Mouse (Mus musculus) ES-Bruce4 (cell line): Measurements from ENCODE around the gene Hpd. TPM values are rescaled to one million over a fixed set of nuclear protein-coding genes. Genes with fewer than 3 reads are reported as not detected.

ENCODE experiments used
- H3K27ac ChIP-seq: 2 replicates; pipeline ENCODE4 v1.5.1; 2012; ENCODE audit warnings: low read length, inconsistent platforms; ENCODE audit not compliant: insufficient read depth
- H3K27me3 ChIP-seq: 2 replicates; pipeline ENCODE4 v1.6.1; 2012; ENCODE audit warnings: mild to moderate bottlenecking, low read length, inconsistent platforms; ENCODE audit not compliant: control insufficient read depth, poor library complexity, insufficient read depth, severe bottlenecking
- H3K36me3 ChIP-seq: 2 replicates; pipeline ENCODE4 v1.6.1; 2012; ENCODE audit warnings: inconsistent platforms, mild to moderate bottlenecking, low read length, moderate library complexity; ENCODE audit not compliant: control insufficient read depth, poor library complexity, insufficient read depth, severe bottlenecking
- H3K4me1 ChIP-seq: one replicate; pipeline ENCODE4 v1.8.1; 2011; ENCODE audit warnings: low read length; ENCODE audit not compliant: control insufficient read depth, insufficient read depth
- H3K4me3 ChIP-seq: 2 replicates; pipeline ENCODE4 v1.5.1; 2011; ENCODE audit warnings: low read depth, mild to moderate bottlenecking, low read length
- H3K9ac ChIP-seq: 2 replicates; pipeline ENCODE4 v1.6.1; 2012; ENCODE audit warnings: low read depth, mild to moderate bottlenecking, inconsistent platforms; ENCODE audit not compliant: poor library complexity, severe bottlenecking
- H3K9me3 ChIP-seq: replicated peaks from 2 replicates; pipeline ENCODE4 v1.6.1; 2012; ENCODE audit warnings: mild to moderate bottlenecking, low read length, inconsistent platforms; ENCODE audit not compliant: control insufficient read depth, poor library complexity, insufficient read depth, severe bottlenecking
- CTCF ChIP-seq: IDR thresholded peaks from one replicate; pipeline ENCODE4 v1.8.1; 2011; ENCODE audit warnings: low read depth, low read length
- EP300 ChIP-seq: IDR thresholded peaks from 2 replicates; pipeline ENCODE4 v1.6.1; 2011; ENCODE audit warnings: low read depth, low read length; ENCODE audit not compliant: insufficient read depth
- POLR2A ChIP-seq: IDR thresholded peaks from one replicate; pipeline ENCODE4 v1.8.1; 2011; ENCODE audit warnings: low read length; ENCODE audit not compliant: insufficient read depth
- polyA plus RNA-seq: library from polyadenylated mRNA; stranded (reverse); fragments of >200 nt; gene quantifications from 2 replicates; pipeline ENCODE4 v1.2.4, GENCODE M21; 2011; ENCODE audit warnings: low read depth; ENCODE audit not compliant: missing spikeins, insufficient read depth, insufficient read length

Hpd gene
- polyA plus RNA-seq, 1 experiment: not detected

DNA sequence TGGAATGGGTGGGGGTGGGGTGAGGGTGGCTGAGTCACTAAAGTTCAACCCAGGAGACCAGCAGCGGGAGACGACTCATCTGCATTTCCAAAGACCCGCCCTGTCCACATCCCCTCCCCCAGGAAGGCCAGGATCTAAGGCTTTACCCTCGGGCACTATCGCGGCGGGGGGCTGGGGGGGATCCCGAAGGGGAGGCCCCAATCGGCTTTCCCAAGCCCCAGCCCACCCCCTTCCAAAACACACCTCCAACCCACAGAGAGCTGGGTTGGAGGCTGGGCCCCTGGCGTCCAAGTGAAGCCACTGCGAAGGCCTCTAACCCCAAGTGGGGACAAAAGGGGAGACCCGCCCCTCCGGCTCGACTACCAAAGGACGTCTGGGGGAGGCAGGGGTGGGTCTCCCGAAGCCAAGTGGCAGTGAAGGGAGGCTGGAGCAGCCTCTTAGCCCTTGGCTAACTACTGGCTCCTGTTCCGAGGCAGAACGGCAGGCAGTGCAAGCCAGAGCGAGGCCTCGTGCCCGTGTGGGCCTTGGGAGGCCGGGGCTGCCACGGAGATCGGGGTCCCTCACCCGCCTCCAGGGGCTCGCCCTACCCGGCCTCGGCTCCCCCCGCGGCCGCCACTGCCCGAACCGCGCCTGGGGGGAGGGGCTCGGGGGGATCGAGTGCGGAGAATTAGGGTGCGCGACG lies 44.2 kb downstream of the Hpd start:
- Histone ChIP-seq H3K9me3 (no peaks in the 10 kb centered on the region), H3K36me3 (no peaks in the 10 kb centered on the region), H3K9ac (peak overlapping the region; percentile 95), H3K27ac (peak overlapping the region; percentile 99), H3K4me3 (peak overlapping the region; percentile 56), H3K4me1 (peaks cover 1% of the 10 kb centered on the region), H3K27me3 (no peaks in the 10 kb centered on the region)
- TF ChIP-seq EP300 (peak; percentile 98), CTCF (no peak), POLR2A (peak; percentile 76)

DNA sequence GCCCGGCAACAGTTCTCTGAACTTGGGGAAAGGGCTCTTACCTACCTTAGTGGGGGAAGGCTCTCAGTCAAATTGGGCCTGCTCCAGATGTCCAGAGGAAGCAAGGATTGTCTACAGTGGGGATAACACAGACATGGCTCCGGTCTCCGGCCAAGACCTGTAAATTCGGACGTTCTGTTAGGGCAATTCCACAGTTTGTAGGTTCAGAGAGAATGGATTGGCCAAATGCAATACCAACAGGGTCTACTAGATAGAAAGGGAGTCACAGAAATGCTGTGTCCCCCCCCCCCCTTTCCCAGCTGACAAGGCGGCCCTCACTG lies 44.7 kb downstream of the Hpd start:
- Histone ChIP-seq H3K27me3 (no peaks in the 10 kb centered on the region), H3K36me3 (no peaks in the 10 kb centered on the region), H3K9ac (peak overlapping the region; percentile 82; the same call in 1 of the 2 replicates), H3K4me1 (peaks cover 1% of the 10 kb centered on the region), H3K4me3 (peak overlapping the region; percentile 59), H3K27ac (peak overlapping the region; percentile 99), H3K9me3 (no peaks in the 10 kb centered on the region)
- TF ChIP-seq EP300: no peak

DNA sequence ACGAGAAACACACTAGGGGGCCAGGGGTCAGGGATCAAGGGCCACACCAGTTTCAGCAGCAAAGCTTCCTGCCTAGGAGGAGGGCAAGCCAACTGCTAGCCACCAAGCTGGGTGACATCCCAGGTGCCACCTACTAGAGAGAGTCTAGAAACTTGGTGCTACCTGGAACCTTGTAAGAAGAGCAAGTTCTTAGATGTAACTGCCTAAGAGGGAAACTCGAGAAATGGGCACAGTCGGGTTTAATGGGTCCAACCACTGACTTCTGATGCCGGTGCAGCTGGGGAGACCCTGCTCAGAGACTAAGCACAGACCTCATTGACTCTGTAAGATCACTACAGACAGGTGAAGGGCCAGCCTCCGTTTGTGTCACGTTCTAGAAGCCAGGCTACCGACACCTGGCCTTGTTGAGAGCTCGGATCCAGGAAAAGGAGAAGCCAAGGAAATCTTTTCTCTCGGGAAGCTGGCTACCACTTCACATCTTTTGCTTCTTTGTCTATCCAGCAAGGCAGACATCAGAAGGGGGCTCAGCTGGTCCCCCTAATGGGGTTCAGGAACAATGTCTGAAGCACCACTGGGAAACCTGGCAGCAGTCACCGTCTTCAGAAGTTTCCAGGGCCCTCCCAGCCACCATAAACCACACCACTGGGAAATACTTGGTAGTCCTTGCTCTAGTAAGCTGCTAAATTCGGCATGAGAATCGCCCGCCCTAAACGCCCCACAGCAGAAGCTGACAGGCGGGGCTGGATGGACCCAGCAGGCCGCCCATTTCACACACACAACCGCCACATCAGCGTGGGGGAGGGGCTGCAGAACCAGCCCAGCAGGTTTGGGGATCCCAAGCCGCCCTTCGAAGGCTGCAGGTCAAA lies 45.2 kb downstream of the Hpd start:
- Histone ChIP-seq H3K4me3 (peak overlapping the region; percentile 59), H3K27me3 (no peaks in the 10 kb centered on the region), H3K27ac (peak overlapping the region; percentile 99), H3K9me3 (no peaks in the 10 kb centered on the region), H3K9ac (peak overlapping the region; percentile 82), H3K4me1 (peaks cover 1% of the 10 kb centered on the region), H3K36me3 (no peaks in the 10 kb centered on the region)
- no peak for TF ChIP-seq CTCF
- TF ChIP-seq EP300: peak; percentile 99
- TF ChIP-seq POLR2A: no peak

DNA sequence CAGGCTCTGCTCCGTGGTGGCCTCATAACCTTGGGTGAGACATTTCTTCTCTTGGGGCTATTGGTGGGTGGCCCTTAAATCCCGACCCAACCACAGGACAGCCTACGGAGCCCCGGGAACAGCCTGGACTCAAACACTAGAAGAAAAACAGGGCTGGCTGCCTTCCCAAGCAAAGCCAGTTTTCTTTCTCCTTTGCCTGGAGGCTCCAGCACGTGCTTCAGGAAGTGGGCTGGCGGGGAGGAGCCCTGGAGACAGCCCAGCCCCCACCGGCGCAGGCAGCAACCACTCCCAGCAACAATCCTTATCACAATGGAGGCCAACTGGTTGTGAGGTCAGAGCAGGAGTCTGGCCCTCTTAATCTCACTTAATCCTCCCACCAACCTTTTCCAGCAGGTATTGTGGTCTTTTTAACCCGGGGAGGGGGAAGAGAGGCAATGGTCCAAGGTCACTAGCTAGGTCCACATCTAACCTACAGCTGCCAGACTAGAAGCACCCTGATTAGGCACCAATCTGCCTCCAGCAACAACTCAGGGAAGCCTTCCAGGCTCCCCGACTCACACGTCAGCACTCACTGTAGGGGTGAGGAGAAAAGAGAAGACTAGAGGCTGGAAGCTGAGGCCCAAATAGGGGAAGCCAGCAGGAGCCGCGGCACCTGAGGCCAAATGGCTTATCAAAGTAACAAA lies 46.0 kb downstream of the Hpd start:
- Histone ChIP-seq H3K9ac (peak overlapping the region; percentile 82), H3K9me3 (no peaks in the 10 kb centered on the region), H3K27ac (peak overlapping the region; percentile 99), H3K4me1 (peaks cover 1% of the 10 kb centered on the region), H3K27me3 (no peaks in the 10 kb centered on the region), H3K4me3 (peak overlapping the region; percentile 59), H3K36me3 (no peaks in the 10 kb centered on the region)
- TF ChIP-seq EP300 (peak; percentile 97), CTCF (no peak), POLR2A (no peak)

DNA sequence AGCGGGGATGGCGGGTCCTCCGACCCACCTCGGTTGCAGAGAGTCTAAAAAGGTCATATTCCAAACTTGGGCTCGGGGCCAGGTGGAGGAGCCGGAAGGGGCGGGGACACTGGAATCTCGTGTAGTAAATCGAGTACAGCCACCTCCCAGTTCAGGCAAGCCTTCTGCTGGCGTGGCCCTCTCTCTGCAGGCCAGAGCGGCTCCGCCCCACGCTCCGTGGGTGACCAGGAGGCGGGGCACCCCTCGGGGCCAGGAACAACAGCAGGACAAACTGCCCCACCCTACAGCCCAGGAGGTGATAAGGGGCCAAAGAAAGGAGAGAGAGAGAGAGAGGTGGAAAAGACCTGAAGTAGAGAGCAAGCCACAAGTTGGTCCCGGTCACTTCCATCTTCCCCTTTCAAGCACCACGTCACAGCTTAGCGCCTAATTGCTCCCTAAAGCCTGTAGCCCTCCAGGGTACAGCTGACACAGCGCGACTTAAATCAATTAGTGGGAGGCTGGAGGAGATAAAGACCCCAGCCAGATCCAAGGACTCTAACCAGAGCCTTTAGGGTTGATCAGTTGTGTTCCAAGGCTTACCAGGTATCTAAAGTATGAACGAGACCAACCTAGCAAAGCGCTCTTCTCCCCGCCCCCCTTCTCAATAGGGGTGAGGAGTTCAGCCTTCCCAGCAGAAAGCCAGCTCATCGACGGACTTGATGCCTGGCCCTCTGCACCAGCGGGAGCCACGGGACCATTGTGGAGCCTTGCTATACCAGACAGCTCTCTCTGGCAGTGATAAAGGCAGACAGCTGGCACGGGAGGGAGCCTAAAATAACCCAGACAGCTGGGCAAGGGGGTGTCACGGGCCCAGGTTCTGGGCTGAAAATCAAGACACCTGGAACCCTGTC lies 46.8 kb downstream of the Hpd start:
- Histone ChIP-seq H3K27me3 (no peaks in the 10 kb centered on the region), H3K9me3 (no peaks in the 10 kb centered on the region), H3K36me3 (no peaks in the 10 kb centered on the region), H3K4me3 (peak overlapping the region; percentile 63), H3K9ac (peak overlapping the region; percentile 82), H3K4me1 (peaks cover 1% of the 10 kb centered on the region), H3K27ac (peak overlapping the region; percentile 99)
- peak; percentile 97 for TF ChIP-seq EP300
- no peak for TF ChIP-seq POLR2A
- no peak for TF ChIP-seq CTCF
